Mouse (Mus musculus): ENCODE data around the gene Rab43. TPM values are rescaled to one million over a fixed set of nuclear protein-coding genes. Genes with fewer than 3 reads are reported as not detected.
A peak's percentile ranks its signal among the peaks of the same experiment; 100 is the strongest.

The Rab43 gene
- total RNA-seq (2021) = 10 to 100 TPM; 15.6 to 19.8 TPM
- long read RNA-seq, full-length matches to known transcripts = 4 of 6 reads
- long read RNA-seq, partial matches to known transcripts = 2 of 6 reads
- long read RNA-seq, other reads (novel, unspliced or antisense) = 0 of 6 reads

- peak; percentile 89 to 91 for DNase-seq (ENCODE audit: low spot score in 2 of 2)
Observed at GRCm38 (mm10) chr6:87811675-87812338, at the start of gene Rab43. Gene Rab43 (minus strand): TSS chr6:87812164.

GRCm38 (mm10) chr6:87857071-87857470, 45.1 kb upstream of the Rab43 start:
- DNase-seq (ENCODE audit: low spot score in 2 of 2) = no peak

- no peak for DNase-seq (ENCODE audit: low spot score in 2 of 2)
Observed at GRCm38 (mm10) chr6:87853446-87853845, 41.5 kb upstream of the Rab43 start.

GRCm38 (mm10) chr6:87851871-87852270, 39.9 kb upstream of the Rab43 start:
- no peak for DNase-seq (ENCODE audit: low spot score in 2 of 2)

- peak; percentile 96 to 98 for DNase-seq (ENCODE audit: low spot score in 2 of 2)
Observed at GRCm38 (mm10) chr6:87850900-87851614, 39.1 kb upstream of the Rab43 start, which contains the start of gene Cnbp. Gene Cnbp (minus strand): TSS chr6:87851106.

GRCm38 (mm10) chr6:87850155-87850899, 38.4 kb upstream of the Rab43 start:
- peak in 1 of 2 experiments; percentile 34 for DNase-seq (ENCODE audit: low spot score in 2 of 2)

- no peak for DNase-seq (ENCODE audit: low spot score in 2 of 2)
Observed at GRCm38 (mm10) chr6:87849780-87850154, 37.8 kb upstream of the Rab43 start.

GRCm38 (mm10) chr6:87846813-87847212, 34.8 kb upstream of the Rab43 start:
- no peak for DNase-seq (ENCODE audit: low spot score in 2 of 2)

- DNase-seq (ENCODE audit: low spot score in 2 of 2) = no peak
Observed at GRCm38 (mm10) chr6:87845031-87845695, 33.2 kb upstream of the Rab43 start.

GRCm38 (mm10) chr6:87842254-87842653, 30.3 kb upstream of the Rab43 start:
- DNase-seq (ENCODE audit: low spot score in 2 of 2) = no peak

- DNase-seq (ENCODE audit: low spot score in 2 of 2) = no peak
Observed at GRCm38 (mm10) chr6:87841635-87842034, 29.7 kb upstream of the Rab43 start.

- no peak for DNase-seq (ENCODE audit: low spot score in 2 of 2)
Observed at GRCm38 (mm10) chr6:87839797-87840341, 27.9 kb upstream of the Rab43 start.

- DNase-seq (ENCODE audit: low spot score in 2 of 2) = peak; percentile 96 to 98
Observed at GRCm38 (mm10) chr6:87838551-87839197, 26.7 kb upstream of the Rab43 start, which contains the start of gene Isy1. Gene Isy1 (minus strand): TSS chr6:87838798.

GRCm38 (mm10) chr6:87835695-87836094, 23.7 kb upstream of the Rab43 start, which contains the start of gene Gm45140:
Gene Gm45140 (minus strand): TSS chr6:87835795.
- DNase-seq (ENCODE audit: low spot score in 2 of 2) = no peak

- DNase-seq (ENCODE audit: low spot score in 2 of 2) = no peak
Observed at GRCm38 (mm10) chr6:87820366-87820765, 8.4 kb upstream of the Rab43 start.

- DNase-seq (ENCODE audit: low spot score in 2 of 2) = no peak
Observed at GRCm38 (mm10) chr6:87814486-87814885, 2.5 kb upstream of the Rab43 start.

GRCm38 (mm10) chr6:87812656-87813055, 692 bp upstream of the Rab43 start:
- DNase-seq (ENCODE audit: low spot score in 2 of 2) = no peak

- DNase-seq (ENCODE audit: low spot score in 2 of 2) = peak; percentile 28 to 56
Observed at GRCm38 (mm10) chr6:87810713-87811669, 973 bp downstream of the Rab43 start.

- no peak for DNase-seq (ENCODE audit: low spot score in 2 of 2)
Observed at GRCm38 (mm10) chr6:87810311-87810710, 1.7 kb downstream of the Rab43 start.

Measured in layer of hippocampus, adult 18-20 months (tissue).